Mouse (Mus musculus) adrenal gland, postnatal 25 days (tissue): ENCODE measurements around the gene Chd6. TPM values are rescaled to one million over a fixed set of nuclear protein-coding genes. Genes with fewer than 3 reads are reported as not detected.

ENCODE experiments used
- DNase-seq: peaks from one replicate; pipeline ENCODE4 v3.0.0; 2021; ENCODE audit warnings: mixed read lengths
- long read RNA-seq: library from polyadenylated mRNA; stranded (forward); transcript quantifications from one replicate; pipeline ENCODE4 v2.0.0, GENCODE M21; 2021
- total RNA-seq: library from RNA; stranded (reverse); gene quantifications from 2 replicates; pipeline ENCODE4 v1.2.3, GENCODE M21; 2021

Chd6 gene
- 51.7 and 52.7 TPM in 2 replicates for total RNA-seq
- long read RNA-seq, partial matches to known transcripts = 5 of 11 reads
- long read RNA-seq, other reads (novel, unspliced or antisense) = 5 of 11 reads

GRCm38 (mm10) chr2:161108933-161109371 is at the start of gene Chd6:
Chd6 (minus strand) TSS chr2:161109075.
- peak; percentile 97 for DNase-seq

GRCm38 (mm10) chr2:161150004-161150842 is 41.3 kb upstream of the Chd6 start:
- DNase-seq = no peak

GRCm38 (mm10) chr2:161148428-161149020 is 39.6 kb upstream of the Chd6 start:
- no peak for DNase-seq

GRCm38 (mm10) chr2:161147656-161148427 is 39.0 kb upstream of the Chd6 start:
- no peak for DNase-seq

- no peak for DNase-seq
These were observed 35.9 kb upstream of the Chd6 start for GRCm38 (mm10) chr2:161144799-161145198.

- DNase-seq = no peak
These were observed 30.0 kb upstream of the Chd6 start for GRCm38 (mm10) chr2:161138672-161139536.

- no peak for DNase-seq
These were observed 28.1 kb upstream of the Chd6 start for GRCm38 (mm10) chr2:161136999-161137398.

GRCm38 (mm10) chr2:161128367-161129111 is 19.7 kb upstream of the Chd6 start:
- no peak for DNase-seq

- DNase-seq = no peak
These were observed 3.1 kb upstream of the Chd6 start for GRCm38 (mm10) chr2:161112011-161112410.

- peak; percentile 37 for DNase-seq
These were observed 535 bp upstream of the Chd6 start for GRCm38 (mm10) chr2:161109398-161109821.

- DNase-seq = peak; percentile 59
These were observed 569 bp downstream of the Chd6 start for GRCm38 (mm10) chr2:161108085-161108927.

GRCm38 (mm10) chr2:161107236-161107635 is 1.6 kb downstream of the Chd6 start:
- no peak for DNase-seq

- no peak for DNase-seq
These were observed 5.1 kb downstream of the Chd6 start for GRCm38 (mm10) chr2:161103769-161104168.

- no peak for DNase-seq
These were observed 6.8 kb downstream of the Chd6 start for GRCm38 (mm10) chr2:161102102-161102501.

- DNase-seq = no peak
These were observed 11.1 kb downstream of the Chd6 start for GRCm38 (mm10) chr2:161097746-161098145.

- DNase-seq = no peak
These were observed 18.0 kb downstream of the Chd6 start for GRCm38 (mm10) chr2:161090746-161091405.

GRCm38 (mm10) chr2:161090200-161090599 is 18.7 kb downstream of the Chd6 start:
- DNase-seq = no peak

GRCm38 (mm10) chr2:161078590-161078989 is 30.3 kb downstream of the Chd6 start:
- DNase-seq = no peak

GRCm38 (mm10) chr2:161076262-161076661 is 32.6 kb downstream of the Chd6 start:
- DNase-seq = no peak
